Mouse (Mus musculus): ENCODE results near the gene Emilin3. TPM values are rescaled to one million over a fixed set of nuclear protein-coding genes. Genes with fewer than 3 reads are reported as not detected.
"Not testable (repeated sequence)": the region's sequence is repeated elsewhere in the genome, so short reads cannot be mapped to it uniquely, and the experiment has no call there.

Emilin3 gene
- polyA plus RNA-seq (2015; fragmentation: Nextera tagmentation; extraction: Ambion mirVana) = 25.0 and 27.0 TPM in 2 replicates

DNA sequence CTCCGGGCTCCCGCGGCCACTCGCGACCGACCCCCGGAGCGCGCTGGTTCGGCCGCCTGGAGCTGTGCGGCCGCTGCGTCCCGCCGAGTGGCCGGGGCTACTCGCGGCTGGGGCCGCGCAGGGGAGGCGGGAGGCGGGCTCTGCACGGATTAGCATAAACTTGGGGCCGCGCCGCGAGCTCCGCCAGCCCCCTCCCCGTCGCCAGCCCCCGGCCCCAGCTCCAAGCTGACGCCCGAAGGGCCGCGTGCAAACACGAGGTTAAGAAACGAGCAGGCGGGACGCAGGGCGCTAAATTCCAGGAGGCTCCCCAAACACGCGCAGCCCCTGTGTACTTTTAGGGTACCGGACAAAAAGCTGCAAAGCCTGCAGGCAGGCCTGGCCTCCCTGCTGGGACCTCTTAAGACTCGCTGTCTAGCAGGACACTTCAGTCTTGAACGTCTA is at the start of gene Emilin3:
Gene Emilin3 (minus strand): TSS at position 98 of the 441 bp plus-strand sequence.
- ATAC-seq (ENCODE audit: insufficient number of reproducible peaks, insufficient read depth, low FRiP score, low TSS enrichment, low read depth) = peak; percentile 50; the same call in 1 of the 2 replicates
- Histone ChIP-seq H3K36me3 (peaks cover 18% of the 10 kb centered on the region), H3K4me2 (peak within 1 kb of the TSS; percentile 93), H3K27me3 (peaks cover 61% of the 10 kb centered on the region), H3K4me3 (peak within 1 kb of the TSS; percentile 62), H3K4me1 (peaks cover 49% of the 10 kb centered on the region), H3K9me3 (no peaks in the 10 kb centered on the region), H3K9ac (peak within 1 kb of the TSS; percentile 82), H3K27ac (peak within 1 kb of the TSS; percentile 66)
- WGBS = 1% methylated on average over 40 of the region's 46 CpGs

- H3K36me3 ChIP-seq = peaks cover 89% of the 10 kb centered on the region
- no peak for ATAC-seq (ENCODE audit: insufficient number of reproducible peaks, insufficient read depth, low FRiP score, low TSS enrichment, low read depth)
- no peaks in the 10 kb centered on the region for H3K9me3 ChIP-seq
- no peak overlapping the region for H3K27ac ChIP-seq
- H3K27me3 ChIP-seq = no peaks in the 10 kb centered on the region
- WGBS = 88% methylated on average over 6 of the region's 6 CpGs
- H3K4me1 ChIP-seq = peaks cover 6% of the 10 kb centered on the region
- no peak overlapping the region for H3K9ac ChIP-seq
- no peak overlapping the region for H3K4me3 ChIP-seq
- H3K4me2 ChIP-seq = no peak overlapping the region
Observed at GRCm38 (mm10) chr2:160960956-160961646, 49.0 kb upstream of the Emilin3 start.

DNA sequence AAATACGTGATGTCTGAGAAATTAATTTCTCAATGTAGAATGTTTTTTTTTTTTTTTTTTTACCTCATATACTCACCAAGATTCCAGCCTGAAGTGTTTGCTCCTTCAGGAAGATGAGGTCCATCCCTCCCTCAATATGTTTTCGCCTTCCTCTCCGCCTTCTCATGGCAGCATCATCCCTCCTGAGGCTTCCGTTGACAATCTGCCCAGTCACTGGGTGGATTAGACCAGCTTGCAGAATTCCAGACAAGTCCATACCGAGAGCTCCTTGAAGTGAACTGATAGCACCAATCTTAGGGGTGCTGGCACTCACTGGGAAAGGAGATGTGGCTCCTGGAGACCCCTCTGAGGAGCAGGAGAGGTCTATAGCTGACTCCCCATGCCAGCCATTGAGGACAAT is 47.8 kb upstream of the Emilin3 start:
- no peaks in the 10 kb centered on the region for H3K27me3 ChIP-seq
- H3K36me3 ChIP-seq = peaks cover 88% of the 10 kb centered on the region
- no peak overlapping the region for H3K4me2 ChIP-seq
- 94% methylated on average over 5 of the region's 5 CpGs for WGBS
- no peak overlapping the region for H3K9ac ChIP-seq
- ATAC-seq (ENCODE audit: insufficient number of reproducible peaks, insufficient read depth, low FRiP score, low TSS enrichment, low read depth) = no peak
- no peaks in the 10 kb centered on the region for H3K9me3 ChIP-seq
- H3K27ac ChIP-seq = no peak overlapping the region
- H3K4me1 ChIP-seq = peaks cover 15% of the 10 kb centered on the region
- H3K4me3 ChIP-seq = no peak overlapping the region

GRCm38 (mm10) chr2:160958737-160959136 is 46.6 kb upstream of the Emilin3 start:
- no peak overlapping the region for H3K4me3 ChIP-seq
- peaks cover 87% of the 10 kb centered on the region for H3K36me3 ChIP-seq
- H3K27ac ChIP-seq = no peak overlapping the region
- ATAC-seq (ENCODE audit: insufficient number of reproducible peaks, insufficient read depth, low FRiP score, low TSS enrichment, low read depth) = no peak
- H3K9me3 ChIP-seq = no peaks in the 10 kb centered on the region
- peaks cover 27% of the 10 kb centered on the region for H3K4me1 ChIP-seq
- no peaks in the 10 kb centered on the region for H3K27me3 ChIP-seq
- no peak overlapping the region for H3K4me2 ChIP-seq
- 87% methylated on average over 5 of the region's 5 CpGs for WGBS
- no peak overlapping the region for H3K9ac ChIP-seq

GRCm38 (mm10) chr2:160957801-160958200 is 45.7 kb upstream of the Emilin3 start:
- not testable (repeated sequence) for H3K9me3 ChIP-seq; H3K27me3 ChIP-seq; H3K9ac ChIP-seq; H3K27ac ChIP-seq; H3K4me2 ChIP-seq; ATAC-seq (ENCODE audit: insufficient number of reproducible peaks, insufficient read depth, low FRiP score, low TSS enrichment, low read depth); H3K4me3 ChIP-seq
- peaks cover 35% of the 10 kb centered on the region for H3K4me1 ChIP-seq
- H3K36me3 ChIP-seq = peaks cover 88% of the 10 kb centered on the region

DNA sequence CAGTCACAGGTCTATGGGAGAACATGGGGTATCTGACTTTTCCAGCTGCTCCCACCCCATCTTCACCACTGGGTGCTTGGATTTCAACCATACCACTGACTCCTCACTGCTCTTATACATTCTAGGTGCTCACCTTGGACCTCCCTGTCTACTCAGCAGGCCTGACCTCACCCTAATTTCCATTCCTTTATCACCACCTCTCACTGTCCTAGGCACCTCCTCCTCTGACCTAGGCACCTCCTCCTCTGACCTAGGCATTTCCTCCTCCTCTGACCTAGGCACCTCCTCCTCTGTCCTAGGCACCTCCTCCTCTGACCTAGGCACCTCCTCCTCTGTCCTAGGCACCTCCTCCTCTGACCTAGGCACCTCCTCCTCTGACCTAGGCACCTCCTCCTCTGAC is 45.2 kb upstream of the Emilin3 start:
- Histone ChIP-seq H3K4me1 (peaks cover 35% of the 10 kb centered on the region), H3K36me3 (peaks cover 87% of the 10 kb centered on the region)
- H3K9ac ChIP-seq; H3K4me3 ChIP-seq; H3K4me2 ChIP-seq; H3K27me3 ChIP-seq; H3K27ac ChIP-seq; H3K9me3 ChIP-seq; ATAC-seq (ENCODE audit: insufficient number of reproducible peaks, insufficient read depth, low FRiP score, low TSS enrichment, low read depth): not testable (repeated sequence)

GRCm38 (mm10) chr2:160955331-160955730 is 43.2 kb upstream of the Emilin3 start:
- WGBS = 46% methylated on average over 7 of the region's 7 CpGs
- H3K4me1 ChIP-seq = peaks cover 35% of the 10 kb centered on the region
- ATAC-seq (ENCODE audit: insufficient number of reproducible peaks, insufficient read depth, low FRiP score, low TSS enrichment, low read depth) = no peak
- no peak overlapping the region for H3K9ac ChIP-seq
- H3K4me2 ChIP-seq = no peak overlapping the region
- no peaks in the 10 kb centered on the region for H3K9me3 ChIP-seq
- peaks cover 87% of the 10 kb centered on the region for H3K36me3 ChIP-seq
- H3K4me3 ChIP-seq = no peak overlapping the region
- H3K27me3 ChIP-seq = no peaks in the 10 kb centered on the region
- H3K27ac ChIP-seq = no peak overlapping the region

- H3K36me3 ChIP-seq = peaks cover 88% of the 10 kb centered on the region
- no peaks in the 10 kb centered on the region for H3K27me3 ChIP-seq
- no peaks in the 10 kb centered on the region for H3K9me3 ChIP-seq
- H3K4me3 ChIP-seq = no peak overlapping the region
- ATAC-seq (ENCODE audit: insufficient number of reproducible peaks, insufficient read depth, low FRiP score, low TSS enrichment, low read depth) = no peak
- no peak overlapping the region for H3K4me2 ChIP-seq
- H3K9ac ChIP-seq = no peak overlapping the region
- WGBS = 82% methylated on average over 3 of the region's 3 CpGs
- H3K4me1 ChIP-seq = peaks cover 35% of the 10 kb centered on the region
- no peak overlapping the region for H3K27ac ChIP-seq
Observed at GRCm38 (mm10) chr2:160954541-160954940, 42.4 kb upstream of the Emilin3 start.

DNA sequence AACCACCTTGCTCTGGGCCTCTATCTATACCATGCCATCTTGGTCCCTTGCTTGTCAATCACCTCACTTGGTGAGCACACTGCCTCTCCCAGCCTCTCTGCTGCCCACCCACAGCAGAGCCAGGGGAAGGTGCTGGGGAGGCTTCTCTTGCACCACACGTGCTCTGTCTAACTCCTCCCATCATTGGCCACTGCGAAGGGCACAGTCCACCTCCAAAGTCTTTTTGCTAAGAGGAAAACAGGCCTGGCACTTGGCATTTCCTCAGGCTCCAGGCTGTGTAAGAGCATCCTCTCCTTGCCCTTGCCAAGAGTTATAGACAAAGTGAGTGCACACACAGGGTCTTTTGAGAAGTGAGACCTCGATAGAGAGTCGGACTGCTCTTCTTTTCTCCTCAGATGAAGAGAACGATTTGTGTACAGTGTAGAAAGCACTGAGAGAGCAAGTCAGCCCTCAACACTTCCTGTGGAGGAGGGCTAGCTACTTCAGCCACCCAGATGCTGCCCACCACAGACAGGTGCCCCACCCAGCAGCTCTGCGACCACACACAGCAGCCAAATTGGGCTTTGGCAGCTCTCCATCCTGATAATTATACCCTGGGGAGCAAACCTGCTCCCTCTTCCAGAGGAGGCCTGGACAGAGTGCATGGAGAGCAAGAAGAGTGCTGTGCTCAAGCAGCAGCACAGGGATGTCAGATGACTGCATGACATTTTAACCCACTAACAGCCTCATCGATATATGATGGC is 41.2 kb upstream of the Emilin3 start:
- no peak overlapping the region for H3K4me3 ChIP-seq
- peak; percentile 16; the same call in 1 of the 2 replicates for ATAC-seq (ENCODE audit: insufficient number of reproducible peaks, insufficient read depth, low FRiP score, low TSS enrichment, low read depth)
- H3K27ac ChIP-seq = peak overlapping the region; percentile 14; the same call in 1 of the 2 replicates
- WGBS = 78% methylated on average over 7 of the region's 7 CpGs
- H3K9ac ChIP-seq = no peak overlapping the region
- peaks cover 91% of the 10 kb centered on the region for H3K36me3 ChIP-seq
- no peak overlapping the region for H3K4me2 ChIP-seq
- H3K27me3 ChIP-seq = no peaks in the 10 kb centered on the region
- H3K9me3 ChIP-seq = no peaks in the 10 kb centered on the region
- H3K4me1 ChIP-seq = peaks cover 35% of the 10 kb centered on the region

GRCm38 (mm10) chr2:160951595-160951994 is 39.5 kb upstream of the Emilin3 start:
- Histone ChIP-seq H3K9me3 (no peaks in the 10 kb centered on the region), H3K27ac (no peak overlapping the region), H3K4me3 (no peak overlapping the region), H3K27me3 (no peaks in the 10 kb centered on the region), H3K4me2 (no peak overlapping the region), H3K36me3 (peaks cover 86% of the 10 kb centered on the region), H3K4me1 (peaks cover 35% of the 10 kb centered on the region), H3K9ac (no peak overlapping the region)
- no peak for ATAC-seq (ENCODE audit: insufficient number of reproducible peaks, insufficient read depth, low FRiP score, low TSS enrichment, low read depth)
- WGBS = 76% methylated on average over 4 of the region's 4 CpGs

DNA sequence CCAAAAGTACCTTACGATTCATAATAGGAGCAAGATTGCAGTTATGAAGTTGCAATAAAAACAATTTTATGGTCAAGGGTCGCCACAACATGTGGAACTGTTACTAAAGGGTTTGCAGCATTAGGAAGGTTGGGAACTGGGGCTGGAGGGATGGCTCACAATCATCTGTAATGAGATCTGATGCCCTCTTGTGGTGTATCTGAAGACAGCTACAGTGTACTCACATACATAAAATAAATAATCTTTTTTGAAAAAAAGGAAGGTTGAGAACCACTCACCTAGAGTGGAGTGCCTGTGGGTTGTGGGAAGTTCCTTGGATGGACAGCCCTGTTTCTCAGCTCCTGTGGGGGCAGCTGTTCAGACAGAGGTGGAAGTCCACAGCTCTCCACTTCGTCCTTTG is 30.3 kb upstream of the Emilin3 start:
- no peak overlapping the region for H3K27ac ChIP-seq
- peaks cover 15% of the 10 kb centered on the region; the same call in 1 of the 2 replicates for H3K36me3 ChIP-seq
- H3K4me3 ChIP-seq = no peak overlapping the region
- whole genome bisulfite sequencing = 51% methylated on average over 3 of the region's 3 CpGs
- H3K9ac ChIP-seq = no peak overlapping the region
- no peaks in the 10 kb centered on the region for H3K9me3 ChIP-seq
- ATAC-seq (ENCODE audit: insufficient number of reproducible peaks, insufficient read depth, low FRiP score, low TSS enrichment, low read depth) = no peak
- H3K4me1 ChIP-seq = peaks cover 5% of the 10 kb centered on the region; the same call in 1 of the 2 replicates
- no peaks in the 10 kb centered on the region for H3K27me3 ChIP-seq
- no peak overlapping the region for H3K4me2 ChIP-seq
